Mouse (Mus musculus): Measurements from ENCODE around the gene St6gal1.

St6gal1 gene

GRCm38 (mm10) chr16:23275661-23276060 lies 51.1 kb downstream of the St6gal1 start:
- no peak for DNase-seq

DNA sequence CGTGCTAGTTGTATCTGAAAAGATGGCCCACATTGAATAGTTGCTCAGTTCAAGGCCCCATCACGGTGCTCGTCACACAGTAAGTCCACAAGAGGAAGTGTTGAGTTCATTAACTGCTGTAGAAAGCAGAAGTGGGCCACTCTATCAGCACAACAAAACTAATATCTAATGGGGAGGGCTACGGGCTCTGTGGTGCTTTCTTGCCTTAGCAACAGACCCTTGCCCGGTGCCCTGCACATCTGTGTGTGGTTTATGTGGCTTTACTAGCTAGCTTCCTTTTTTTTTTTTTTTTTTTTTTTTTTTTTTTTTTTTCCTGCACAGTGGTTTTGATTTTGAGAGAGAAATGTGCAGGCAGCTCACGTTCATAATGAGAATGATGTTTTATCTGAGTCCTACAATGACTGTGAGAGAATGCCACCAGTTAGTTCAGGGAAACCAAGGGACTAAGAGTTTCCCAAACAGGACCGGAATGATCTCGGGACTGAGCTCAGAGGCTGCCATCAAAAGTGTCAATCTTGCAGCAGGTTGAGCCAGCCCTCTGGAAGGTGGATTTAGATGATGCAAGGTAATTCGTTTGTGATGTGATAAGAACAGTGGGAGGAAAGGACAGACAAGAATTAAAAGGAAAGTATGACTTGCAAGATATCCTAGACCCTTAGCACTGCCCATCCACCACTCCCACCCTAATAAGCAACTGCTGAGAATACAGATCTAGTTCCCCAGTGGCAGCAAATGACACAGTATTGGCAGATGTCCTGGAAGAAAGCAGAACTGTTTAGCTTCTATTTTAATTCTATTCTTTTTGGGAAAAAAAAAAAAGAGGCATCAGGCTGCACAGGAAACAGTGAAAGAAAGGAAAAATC lies 55.6 kb downstream of the St6gal1 start:
- no peak for DNase-seq

DNA sequence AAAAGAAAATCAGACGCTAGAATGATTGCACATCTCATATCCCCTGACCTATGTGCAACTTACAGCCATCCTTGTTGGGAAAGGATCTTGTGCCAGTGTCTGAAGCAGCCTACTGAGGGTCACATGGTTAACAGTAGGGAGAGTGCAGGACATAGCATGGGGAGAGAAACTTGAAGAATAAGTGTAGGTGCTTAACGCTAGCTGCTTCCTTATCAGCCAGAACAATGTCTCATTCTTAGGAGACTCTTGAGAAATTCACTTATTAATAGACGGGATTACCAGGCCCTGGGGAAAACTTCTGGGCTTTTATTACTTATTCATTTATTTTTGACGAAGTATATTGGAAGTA lies 56.2 kb downstream of the St6gal1 start:
- no peak for DNase-seq

DNA sequence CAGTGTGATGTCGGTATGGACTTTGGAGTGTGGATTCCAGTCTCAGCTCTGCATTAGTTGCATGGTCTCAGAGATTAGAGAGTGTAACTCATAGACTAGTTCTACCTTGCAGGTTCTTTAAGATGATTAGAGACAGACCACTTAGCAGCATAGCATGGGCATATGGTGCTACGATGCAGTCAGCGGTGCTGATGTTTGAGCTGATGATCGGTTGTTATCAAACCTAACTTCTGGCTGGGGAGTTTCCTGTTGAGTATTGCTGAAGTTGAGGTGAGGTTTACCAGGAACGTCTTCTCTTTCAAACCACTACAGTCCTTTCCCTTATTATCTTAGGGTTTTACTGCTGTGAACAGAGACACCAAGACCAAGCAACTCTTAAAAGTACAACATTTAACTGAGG lies 57.7 kb downstream of the St6gal1 start:
- DNase-seq: no peak

DNA sequence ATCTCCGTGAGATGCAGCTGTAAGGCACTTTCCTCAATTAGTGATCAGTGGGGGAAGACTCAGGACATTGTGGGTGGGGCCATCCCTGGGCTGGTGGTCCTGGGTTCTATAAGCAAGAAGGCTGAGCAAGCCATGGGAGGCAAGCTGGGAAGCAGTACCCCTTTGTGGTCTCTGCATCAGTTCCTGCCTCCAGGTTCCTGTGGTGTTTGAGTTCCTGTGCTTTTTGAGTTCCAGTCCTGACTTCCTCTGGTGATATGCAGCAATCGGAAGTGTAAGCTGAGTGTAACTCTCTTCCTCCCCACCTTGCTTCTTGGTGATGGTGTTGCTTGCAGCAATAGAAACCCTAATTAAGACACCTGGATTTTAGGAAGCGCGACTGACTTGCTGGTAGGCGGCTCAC lies 58.4 kb downstream of the St6gal1 start:
- DNase-seq: no peak

GRCm38 (mm10) chr16:23283677-23284076 lies 59.1 kb downstream of the St6gal1 start:
- DNase-seq: no peak

GRCm38 (mm10) chr16:23284470-23285394 lies 60.2 kb downstream of the St6gal1 start:
- no peak for DNase-seq

GRCm38 (mm10) chr16:23286380-23287097 lies 62.0 kb downstream of the St6gal1 start:
- DNase-seq: no peak

GRCm38 (mm10) chr16:23287312-23288040 lies 62.9 kb downstream of the St6gal1 start:
- no peak for DNase-seq

- DNase-seq: no peak
Measured at GRCm38 (mm10) chr16:23288103-23288502, 63.6 kb downstream of the St6gal1 start.

DNA sequence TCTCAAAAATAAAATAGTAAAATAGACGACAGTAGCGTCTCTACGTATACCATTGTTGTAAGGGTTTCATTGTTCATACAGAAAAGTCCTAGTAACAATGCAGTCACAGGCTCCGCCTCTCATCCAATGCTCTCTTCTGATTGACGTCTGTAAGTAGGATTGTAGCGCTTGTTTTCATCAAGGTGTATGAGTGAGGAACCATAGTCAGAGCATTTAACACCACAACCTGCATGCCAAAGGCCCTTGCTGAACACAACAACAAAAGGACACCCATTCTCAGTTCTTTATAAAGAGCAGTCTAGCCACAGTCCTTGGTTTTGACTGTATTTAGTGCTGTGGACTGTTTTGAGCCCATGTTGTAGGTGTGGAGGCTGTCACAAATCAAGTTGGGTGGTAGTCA lies 64.9 kb downstream of the St6gal1 start:
- DNase-seq: no peak

- DNase-seq: no peak
Measured at GRCm38 (mm10) chr16:23290171-23290570, 65.6 kb downstream of the St6gal1 start.

- peak; percentile 63 for DNase-seq
Measured at GRCm38 (mm10) chr16:23291521-23291920, 67.0 kb downstream of the St6gal1 start.

DNA sequence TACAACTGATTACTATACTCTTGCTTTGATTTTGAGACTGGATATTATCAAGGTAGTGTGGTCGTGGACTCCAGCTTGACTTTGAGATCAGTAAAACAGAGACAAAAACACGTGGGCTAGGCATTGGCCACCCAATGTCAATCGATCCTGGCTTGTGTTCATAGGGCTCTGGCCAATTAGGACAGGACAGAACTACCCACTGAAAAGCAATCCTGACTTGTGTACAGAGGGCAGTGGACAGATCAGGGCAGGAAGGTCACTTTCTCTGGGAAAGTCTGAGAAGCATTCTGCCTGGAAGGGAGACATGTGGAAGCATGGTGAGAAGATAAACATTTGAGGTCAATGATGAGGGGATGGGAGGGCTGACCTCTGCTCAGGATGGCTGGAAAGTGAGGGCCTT lies 69.7 kb downstream of the St6gal1 start:
- no peak for DNase-seq

DNA sequence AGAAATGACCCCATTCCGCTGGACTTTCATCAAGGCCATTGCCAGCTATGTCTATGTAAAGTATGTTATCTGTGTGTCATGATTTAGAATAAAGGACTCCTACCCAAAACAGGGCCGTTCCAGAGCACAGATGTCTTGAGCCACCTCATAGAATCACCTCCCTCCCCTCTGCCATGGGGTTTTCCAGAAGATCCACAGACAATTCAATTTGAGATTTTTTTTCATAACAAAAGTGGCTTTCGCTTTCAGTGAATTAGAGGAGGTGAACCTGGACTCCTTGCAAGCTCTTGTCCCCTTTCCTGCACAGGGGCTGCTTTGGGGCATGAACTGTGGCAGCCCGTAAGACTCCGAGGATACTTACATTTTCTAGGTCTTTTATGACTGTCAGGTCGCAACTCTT lies 70.2 kb downstream of the St6gal1 start:
- no peak for DNase-seq

DNA sequence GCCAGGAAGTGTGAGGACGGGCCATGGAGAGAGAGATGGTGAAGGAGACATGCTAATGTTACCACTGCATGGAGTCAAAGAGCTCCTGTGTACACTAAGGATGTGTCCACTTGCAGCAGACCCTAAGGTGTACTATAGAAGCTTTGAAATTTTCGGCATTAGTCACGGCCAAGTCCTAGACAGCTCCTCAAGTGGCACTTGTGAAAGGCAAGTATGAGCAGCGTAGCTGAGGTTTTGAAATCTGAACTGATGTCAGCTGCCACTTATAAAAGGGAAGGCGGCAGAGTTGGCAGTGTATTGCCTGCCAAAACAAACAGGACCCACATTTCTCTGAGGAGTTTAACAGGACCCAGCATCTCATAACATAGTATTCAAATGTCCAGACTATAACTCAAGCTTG lies 71.2 kb downstream of the St6gal1 start:
- peak; percentile 59 for DNase-seq

DNA sequence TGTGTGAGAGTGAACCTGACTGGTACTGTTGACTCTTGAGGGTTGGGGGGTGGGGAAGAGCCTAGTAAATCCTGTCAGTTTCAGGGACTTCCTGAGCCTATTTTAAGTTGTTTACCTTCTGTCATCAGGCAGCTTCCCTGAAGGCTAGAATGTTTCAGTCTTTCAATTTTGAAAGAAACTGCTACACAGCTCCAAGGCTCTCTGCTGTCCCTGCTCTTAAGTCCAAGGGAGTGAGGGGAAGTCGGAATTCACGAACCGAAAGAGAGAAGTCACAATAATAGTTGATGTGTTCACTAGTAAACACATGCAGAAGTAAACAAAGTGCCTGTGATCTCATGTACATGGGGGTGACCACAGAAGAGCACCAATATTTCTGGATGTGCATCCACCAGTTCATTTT lies 72.2 kb downstream of the St6gal1 start:
- no peak for DNase-seq

GRCm38 (mm10) chr16:23298441-23298840 lies 73.9 kb downstream of the St6gal1 start:
- DNase-seq: no peak

DNA sequence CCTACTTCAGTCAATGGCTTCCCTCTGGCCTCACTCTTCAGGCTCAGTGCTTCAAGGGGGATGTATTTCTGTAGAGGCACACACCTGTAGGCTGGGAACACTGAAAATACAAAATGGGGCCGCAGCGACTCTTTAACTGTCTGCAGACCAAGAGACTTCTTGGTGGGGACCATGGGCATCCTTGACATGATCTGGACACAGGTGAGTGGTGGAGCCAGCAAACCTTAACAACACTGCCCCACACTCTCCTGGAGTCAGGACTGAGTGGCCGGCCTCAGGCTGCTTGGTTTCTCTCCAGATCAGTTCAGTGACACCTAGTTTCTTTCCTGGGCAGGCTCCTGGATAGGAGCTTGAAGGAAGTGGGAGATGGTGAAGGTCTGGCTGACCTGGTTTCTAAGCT lies 74.4 kb downstream of the St6gal1 start:
- no peak for DNase-seq

DNA sequence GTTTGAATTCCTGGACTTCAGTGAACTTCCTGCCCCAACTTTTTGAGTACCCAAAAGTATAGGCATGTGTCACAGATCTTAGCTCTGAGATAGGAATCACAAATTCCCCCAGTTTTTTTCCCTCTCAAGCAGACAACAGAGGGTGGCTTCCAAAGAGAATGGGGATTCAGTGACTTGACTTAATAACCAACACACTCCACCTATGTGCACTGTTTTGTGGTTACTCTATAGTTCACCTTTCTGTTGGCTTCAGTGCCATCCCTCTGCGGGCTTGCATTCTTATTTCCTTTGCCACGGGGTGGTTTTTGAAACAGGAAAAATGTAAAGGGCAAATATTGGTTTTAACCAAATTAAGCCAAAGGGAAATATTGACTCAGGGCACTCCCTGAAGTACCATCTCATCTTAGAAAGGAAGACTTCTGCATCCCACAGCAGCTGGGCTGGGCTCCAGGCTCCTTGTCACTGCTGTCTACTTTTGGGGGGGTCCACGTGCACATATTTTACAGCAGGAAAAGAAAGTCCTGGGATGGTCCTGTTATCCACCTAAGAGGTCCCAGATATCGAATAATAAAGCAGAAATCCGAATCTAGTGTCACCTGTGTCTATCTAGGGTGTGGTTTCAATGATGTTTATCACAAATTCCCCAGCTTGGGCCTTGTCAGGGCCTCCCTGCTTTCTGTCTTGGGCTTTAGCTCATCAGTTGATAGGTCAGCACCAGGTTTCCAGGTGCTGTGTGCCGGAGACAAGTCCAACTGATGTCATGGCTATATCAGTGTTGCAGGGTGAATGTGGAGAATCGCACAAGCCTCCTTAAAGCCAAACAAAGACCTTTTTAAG lies 75.6 kb downstream of the St6gal1 start:
- no peak for DNase-seq

- no peak for DNase-seq
Measured at GRCm38 (mm10) chr16:23301762-23302161, 77.2 kb downstream of the St6gal1 start.
